33 mouse cellular contexts compared by ENCODE assay signal in the genomic region with DNA sequence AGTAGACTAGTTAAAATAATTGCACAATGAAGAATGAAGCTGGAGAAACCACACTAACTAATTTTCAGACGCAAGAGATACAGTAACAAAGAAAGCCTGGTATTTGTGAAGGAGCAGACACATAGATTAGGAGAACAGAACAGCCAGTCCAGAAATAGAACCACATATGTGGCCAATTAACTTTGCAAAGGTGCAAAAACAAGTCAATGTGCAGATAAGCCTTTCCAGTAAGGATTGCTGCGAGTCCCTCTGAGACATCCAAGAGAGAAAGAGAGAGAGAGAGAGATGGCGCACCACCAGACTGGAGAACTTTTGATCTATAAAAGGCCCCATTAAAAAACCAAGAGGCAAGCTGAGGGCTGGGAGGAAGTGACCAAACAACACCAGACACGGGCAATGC.
A peak's percentile ranks its signal among the peaks of the same experiment; 100 is the strongest.
DNase-seq lines count a peak whose midpoint lies in the region; ATAC-seq lines count a peak whose summit lies in the region.
"Had no signal": no experiment of that assay in that cellular context is flagged by ENCODE, and none has a peak within 500 bp of the region (broad histone marks: within the 10 kb centered on the region; RNA-seq: fewer than 3 reads in every experiment).

No protein-coding gene starts in this region.

- intact Hi-C loops in heart, postnatal 14 days (cut with DNase I), result loop anchor here (5.0 kb wide), 1 partner anchor 39 kb away; no protein-coding TSS in a partner anchor

- no peak overlapping the region; the same call in 1 of the 2 replicates for H3K9ac ChIP-seq in embryonic facial prominence, embryonic 11.5 days (replicated peaks; ENCODE audit: low read length)
- H3K9ac ChIP-seq in heart, embryonic 11.5 days (ENCODE audit: low read depth, low read length), result no peak overlapping the region
- no peak overlapping the region for H3K9ac ChIP-seq in embryonic facial prominence, embryonic 14.5 days (ENCODE audit: low read depth, low read length)
- no peak overlapping the region for H3K9ac ChIP-seq in limb, embryonic 12.5 days (replicated peaks)
- H3K9ac ChIP-seq: embryonic facial prominence, embryonic 15.5 days; forebrain, embryonic 12.5 days; forebrain, postnatal 0 days; hindbrain, embryonic 14.5 days; liver, embryonic 13.5 days; midbrain, embryonic 12.5 days; neural tube, embryonic 12.5 days had no signal

- no peaks in the 10 kb centered on the region for H3K9me3 ChIP-seq in embryonic facial prominence, embryonic 11.5 days (replicated peaks; ENCODE audit: control insufficient read depth, low read length)
- no peaks in the 10 kb centered on the region for H3K9me3 ChIP-seq in embryonic facial prominence, embryonic 10.5 days
- no peaks in the 10 kb centered on the region for H3K9me3 ChIP-seq in heart, embryonic 11.5 days (replicated peaks; ENCODE audit: control insufficient read depth, low read length)
- H3K9me3 ChIP-seq in embryonic facial prominence, embryonic 14.5 days (ENCODE audit: control insufficient read depth, low read length), result no peaks in the 10 kb centered on the region
- H3K9me3 ChIP-seq in limb, embryonic 12.5 days, result no peaks in the 10 kb centered on the region
- H3K9me3 ChIP-seq: embryonic facial prominence, embryonic 15.5 days; forebrain, embryonic 12.5 days; liver, embryonic 13.5 days; megakaryocyte, embryonic 14.5 days; midbrain, embryonic 12.5 days; neural tube, embryonic 12.5 days had no signal

- H3K27ac ChIP-seq in embryonic facial prominence, embryonic 11.5 days (replicated peaks; ENCODE audit: low read depth, low read length), result no peak overlapping the region
- H3K27ac ChIP-seq in embryonic facial prominence, embryonic 10.5 days (replicated peaks), result no peak overlapping the region
- H3K27ac ChIP-seq in heart, embryonic 11.5 days (ENCODE audit: low read depth, low read length), result peak overlapping the region; percentile 82
- H3K27ac ChIP-seq in embryonic facial prominence, embryonic 14.5 days (replicated peaks; ENCODE audit: low read depth, low read length), result peak overlapping the region; percentile 33; the same call in 1 of the 2 replicates
- H3K27ac ChIP-seq in limb, embryonic 12.5 days, result peak overlapping the region; percentile 25; the same call in 1 of the 2 replicates
- H3K27ac ChIP-seq: forebrain, embryonic 12.5 days; hindbrain, embryonic 14.5 days; liver, embryonic 13.5 days; midbrain, embryonic 12.5 days; neural tube, embryonic 12.5 days had no signal

- no peak for ATAC-seq in embryonic facial prominence, embryonic 11.5 days (replicated peaks; ENCODE audit: insufficient number of reproducible peaks, low FRiP score, low TSS enrichment, low read depth)
- ATAC-seq in heart, embryonic 11.5 days (replicated peaks; ENCODE audit: insufficient number of reproducible peaks, low FRiP score, low TSS enrichment), result no peak
- no peak; the same call in 1 of the 2 replicates for ATAC-seq in embryonic facial prominence, embryonic 14.5 days (ENCODE audit: low read depth)
- ATAC-seq in limb, embryonic 12.5 days (ENCODE audit: insufficient number of reproducible peaks, insufficient read depth, low FRiP score, low TSS enrichment, low read depth), result no peak
- ATAC-seq: forebrain, postnatal 0 days; intestine, postnatal 0 days; lung, postnatal 0 days had no signal

- no peaks in the 10 kb centered on the region for H3K4me1 ChIP-seq in embryonic facial prominence, embryonic 11.5 days (ENCODE audit: control insufficient read depth, insufficient read depth, low read length)
- peaks cover 5% of the 10 kb centered on the region; the same call in 1 of the 2 replicates for H3K4me1 ChIP-seq in embryonic facial prominence, embryonic 10.5 days
- peaks cover 13% of the 10 kb centered on the region for H3K4me1 ChIP-seq in heart, embryonic 11.5 days (ENCODE audit: control insufficient read depth, insufficient read depth, low read length)
- no peaks in the 10 kb centered on the region for H3K4me1 ChIP-seq in embryonic facial prominence, embryonic 14.5 days (ENCODE audit: control insufficient read depth, insufficient read depth, low read length)
- 0 out of 2 replicates have a peak, but pooled peaks cover 4% of the 10 kb centered on the region for H3K4me1 ChIP-seq in limb, embryonic 12.5 days (replicated peaks)
- H3K4me1 ChIP-seq: embryonic facial prominence, embryonic 15.5 days; liver, embryonic 13.5 days; megakaryocyte, embryonic 14.5 days; neural tube, embryonic 12.5 days had no signal

- DNase-seq in embryonic facial prominence, embryonic 11.5 days (ENCODE audit: low spot score), result peak; percentile 21
- no peak for DNase-seq in embryonic facial prominence, embryonic 10.5 days (ENCODE audit: low spot score)
- DNase-seq in heart, postnatal 14 days, result no peak
- DNase-seq in embryonic facial prominence, embryonic 14.5 days (ENCODE audit: low spot score), result peak; percentile 65
- DNase-seq in thymus, postnatal 4 days, result no peak
- DNase-seq in right cerebral cortex, adult 18-20 months, result no peak
- DNase-seq: adrenal gland, postnatal 10 days; cerebellum, adult 11 months; cerebellum, adult 9-11 months; embryo, embryonic 11 days; forebrain, postnatal 0 days; gastrocnemius, postnatal 36 days; kidney, adult 9 months; kidney, postnatal 10 days; layer of hippocampus, postnatal 36 days; liver, embryonic 13.5 days; lung, adult 18-20 months; lung, postnatal 4 days; right cerebral cortex, postnatal 4 days; thymus, adult 2 months; thymus, postnatal 36 days had no signal

- no peak overlapping the region for H3K4me2 ChIP-seq in embryonic facial prominence, embryonic 11.5 days (ENCODE audit: low read depth, low read length)
- H3K4me2 ChIP-seq in heart, embryonic 11.5 days, result no peak overlapping the region
- no peak overlapping the region for H3K4me2 ChIP-seq in embryonic facial prominence, embryonic 14.5 days (ENCODE audit: low read depth, low read length)
- H3K4me2 ChIP-seq in limb, embryonic 12.5 days, result no peak overlapping the region
- H3K4me2 ChIP-seq: embryonic facial prominence, embryonic 15.5 days; forebrain, embryonic 12.5 days; hindbrain, embryonic 14.5 days; liver, embryonic 13.5 days; midbrain, embryonic 12.5 days; neural tube, embryonic 12.5 days had no signal

- H3K36me3 ChIP-seq in embryonic facial prominence, embryonic 11.5 days (replicated peaks; ENCODE audit: control insufficient read depth, insufficient read depth, low read depth, low read length), result no peaks in the 10 kb centered on the region
- H3K36me3 ChIP-seq in embryonic facial prominence, embryonic 10.5 days (replicated peaks), result peaks cover 12% of the 10 kb centered on the region
- H3K36me3 ChIP-seq in heart, embryonic 11.5 days (ENCODE audit: control insufficient read depth, insufficient read depth, low read length), result no peaks in the 10 kb centered on the region; the same call in 1 of the 2 replicates
- 0 out of 2 replicates have a peak, but pooled peaks cover 6% of the 10 kb centered on the region for H3K36me3 ChIP-seq in embryonic facial prominence, embryonic 14.5 days (ENCODE audit: control insufficient read depth, insufficient read depth, low read length)
- H3K36me3 ChIP-seq in limb, embryonic 12.5 days, result peaks cover 14% of the 10 kb centered on the region; the same call in 1 of the 2 replicates
- H3K36me3 ChIP-seq: forebrain, embryonic 12.5 days; liver, embryonic 13.5 days; midbrain, embryonic 12.5 days; neural tube, embryonic 12.5 days had no signal

- no peak overlapping the region for H3K4me3 ChIP-seq in embryonic facial prominence, embryonic 11.5 days (ENCODE audit: low read depth, low read length)
- no peak overlapping the region for H3K4me3 ChIP-seq in embryonic facial prominence, embryonic 10.5 days
- H3K4me3 ChIP-seq in heart, embryonic 11.5 days (ENCODE audit: low read depth, low read length), result no peak overlapping the region
- H3K4me3 ChIP-seq in embryonic facial prominence, embryonic 14.5 days (ENCODE audit: low read depth, low read length), result no peak overlapping the region
- no peak overlapping the region for H3K4me3 ChIP-seq in limb, embryonic 12.5 days (replicated peaks)
- H3K4me3 ChIP-seq: embryonic facial prominence, embryonic 15.5 days; forebrain, embryonic 12.5 days; liver, embryonic 13.5 days; megakaryocyte, embryonic 14.5 days; midbrain, embryonic 12.5 days; myocyte; neural tube, embryonic 12.5 days had no signal

- 31% methylated on average over 4 of the region's 4 CpGs for WGBS in embryonic facial prominence, embryonic 11.5 days
- WGBS in embryonic facial prominence, embryonic 10.5 days, result 52% methylated on average over 4 of the region's 4 CpGs
- WGBS in heart, embryonic 11.5 days (ENCODE audit: insufficient replicate concordance), result 23% methylated on average over 4 of the region's 4 CpGs
- 34% methylated on average over 4 of the region's 4 CpGs for WGBS in embryonic facial prominence, embryonic 14.5 days
- WGBS in limb, embryonic 12.5 days, result 24% methylated on average over 4 of the region's 4 CpGs

- H3K27me3 ChIP-seq in embryonic facial prominence, embryonic 11.5 days (ENCODE audit: control insufficient read depth, insufficient read depth, low read length), result no peaks in the 10 kb centered on the region
- H3K27me3 ChIP-seq in embryonic facial prominence, embryonic 10.5 days (replicated peaks; ENCODE audit: low read depth, poor library complexity, severe bottlenecking), result no peaks in the 10 kb centered on the region
- no peaks in the 10 kb centered on the region for H3K27me3 ChIP-seq in heart, embryonic 11.5 days (ENCODE audit: control insufficient read depth, insufficient read depth, low read length)
- no peaks in the 10 kb centered on the region for H3K27me3 ChIP-seq in embryonic facial prominence, embryonic 14.5 days (replicated peaks; ENCODE audit: control insufficient read depth, insufficient read depth, low read length)
- no peaks in the 10 kb centered on the region for H3K27me3 ChIP-seq in limb, embryonic 12.5 days
- H3K27me3 ChIP-seq: CH12.LX; embryonic facial prominence, embryonic 15.5 days; forebrain, embryonic 12.5 days; liver, embryonic 13.5 days; megakaryocyte, embryonic 14.5 days; midbrain, embryonic 12.5 days; neural tube, embryonic 12.5 days had no signal

Comparison
In these comparisons a context has a peak if more than half of its experiments do, and no peak if none do; other contexts are left out.
1. DNase-seq: peak in embryonic facial prominence, embryonic 11.5 days (single experiment) and embryonic facial prominence, embryonic 14.5 days (single experiment); none in embryonic facial prominence, embryonic 10.5 days (single experiment), heart, postnatal 14 days (0 of 2), thymus, postnatal 4 days (single experiment) and right cerebral cortex, adult 18-20 months (single experiment).
2. H3K27ac ChIP-seq: peak in heart, embryonic 11.5 days (single experiment), embryonic facial prominence, embryonic 14.5 days (single experiment) and limb, embryonic 12.5 days (single experiment); none in embryonic facial prominence, embryonic 11.5 days (single experiment) and embryonic facial prominence, embryonic 10.5 days (single experiment).